17 mouse cellular contexts compared by ENCODE assay signal in genomic region chr8:69923986-69924385, GRCm38 (mm10). TPM values are rescaled to one million over a fixed set of nuclear protein-coding genes. Genes with fewer than 3 reads are reported as not detected.
"Had no signal": no experiment of that assay in that cellular context is flagged by ENCODE, and none has a peak within 500 bp of the region (broad histone marks: within the 10 kb centered on the region; RNA-seq: fewer than 3 reads in every experiment).

No protein-coding gene starts in this region.

- H3K9me3 ChIP-seq: limb, embryonic 12.5 days; limb, embryonic 15.5 days had no signal

- ATAC-seq: hindbrain, postnatal 0 days; inflammation-experienced regulatory T-cells, adult 6 months; intestine, embryonic 16.5 days had no signal

- H3K4me3 ChIP-seq: limb, embryonic 12.5 days; limb, embryonic 15.5 days had no signal

- H3K27ac ChIP-seq: hindbrain, postnatal 0 days; kidney, postnatal 0 days; limb, embryonic 12.5 days; limb, embryonic 15.5 days; stomach, postnatal 0 days had no signal

- H3K4me2 ChIP-seq: limb, embryonic 12.5 days; limb, embryonic 15.5 days; midbrain, embryonic 11.5 days had no signal

- H3K9ac ChIP-seq: limb, embryonic 12.5 days; limb, embryonic 15.5 days had no signal

- H3K27me3 ChIP-seq: limb, embryonic 12.5 days; limb, embryonic 15.5 days had no signal

- DNase-seq: kidney, adult 18-20 months; kidney, postnatal 4 days; left cerebral cortex, postnatal 4 days; lung, adult 2 months; lung, postnatal 14 days; lung, postnatal 4 days; midbrain, embryonic 14.5 days; right cerebral cortex, postnatal 4 days; thymus, postnatal 25 days had no signal

RNA-seq across cellular contexts. Expression of gene Cilp2, which starts 36.5 kb away (rescaled TPM):
- polyA plus RNA-seq: inflammation-experienced regulatory T-cells, adult 6 months had no signal
